Mouse (Mus musculus) frontal cortex, adult 2 months (tissue): ENCODE results near the gene Adcyap1. TPM values are rescaled to one million over a fixed set of nuclear protein-coding genes. Genes with fewer than 3 reads are reported as not detected.

Source experiments
- DNase-seq, 2 experiments: peaks; one replicate each; pipeline ENCODE4 v3.0.0; 2022; ENCODE audit warnings: low spot score in 1 of 2; ENCODE audit errors: extremely low spot score in 1 of 2
- polyA plus RNA-seq: library from polyadenylated mRNA; depleted of rRNA; stranded (reverse); fragments of >200 nt; gene quantifications from 2 replicates; pipeline ENCODE4 v1.2.3, GENCODE M21; 2012; rRNA removed

Gene Adcyap1
- 13.3 and 22.7 TPM in 2 replicates for polyA plus RNA-seq

DNA sequence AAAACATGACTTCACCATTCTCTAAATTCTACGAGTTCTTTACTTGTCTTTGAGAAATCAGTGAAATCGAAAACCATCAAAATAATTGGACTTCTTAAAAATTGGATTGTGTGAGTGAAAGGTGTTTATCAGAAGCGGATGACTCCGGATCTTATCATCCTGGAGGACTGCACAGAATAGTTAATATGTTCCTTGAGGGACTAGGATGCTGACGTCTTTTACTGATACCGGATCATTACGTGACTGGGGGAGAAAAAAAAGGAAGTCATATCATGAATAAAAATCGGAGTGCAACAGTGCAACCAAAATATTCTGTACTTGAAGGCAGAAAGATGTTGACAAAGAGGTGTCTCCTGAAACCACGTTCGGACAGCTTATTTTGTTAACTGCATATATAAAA is at the start of gene Adcyap1:
Gene Adcyap1, plus strand, starts transcription at position 301 of the 400 bp plus-strand sequence.
- no peak for DNase-seq

- peak in 1 of 2 experiments; percentile 81 for DNase-seq
These were observed 40.5 kb upstream of the Adcyap1 start for GRCm38 (mm10) chr17:93158280-93158851.

- DNase-seq: no peak
These were observed 29.2 kb upstream of the Adcyap1 start for GRCm38 (mm10) chr17:93169572-93169971.

- peak in 1 of 2 experiments; percentile 69 for DNase-seq
These were observed 2.0 kb upstream of the Adcyap1 start for GRCm38 (mm10) chr17:93196846-93197245.

GRCm38 (mm10) chr17:93198213-93198612 is 604 bp upstream of the Adcyap1 start:
- no peak for DNase-seq

DNA sequence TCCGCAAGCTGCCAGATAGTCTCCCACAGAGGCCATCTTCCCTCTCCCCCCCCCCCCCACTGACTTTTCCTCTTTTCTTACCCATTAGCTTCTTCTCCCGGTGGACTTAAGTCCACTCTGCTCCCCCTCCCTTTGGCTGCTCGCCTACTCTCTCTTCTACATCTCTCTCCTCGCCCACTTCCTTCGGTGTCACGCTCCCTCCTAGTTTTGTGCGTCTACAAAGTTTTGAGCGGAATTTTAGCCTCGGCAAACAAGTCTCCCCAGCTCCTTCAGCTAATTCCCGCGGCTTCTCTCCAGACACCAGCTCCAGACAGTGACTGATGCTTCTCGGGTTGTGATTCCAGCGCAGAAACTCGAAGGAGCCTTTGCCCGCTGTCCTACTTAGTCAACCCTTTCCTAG is 401 bp downstream of the Adcyap1 start:
- DNase-seq: peak in 1 of 2 experiments; percentile 41

- no peak for DNase-seq
These were observed 930 bp downstream of the Adcyap1 start for GRCm38 (mm10) chr17:93199747-93200146.

- DNase-seq: peak in 1 of 2 experiments; percentile 20
These were observed 1.8 kb downstream of the Adcyap1 start for GRCm38 (mm10) chr17:93200386-93201264.

- peak in 1 of 2 experiments; percentile 51 for DNase-seq
These were observed 2.6 kb downstream of the Adcyap1 start for GRCm38 (mm10) chr17:93201265-93201925.

- peak in 1 of 2 experiments; percentile 28 for DNase-seq
These were observed 3.6 kb downstream of the Adcyap1 start for GRCm38 (mm10) chr17:93202165-93203075.

- peak in 1 of 2 experiments; percentile 27 for DNase-seq
These were observed 4.5 kb downstream of the Adcyap1 start for GRCm38 (mm10) chr17:93203076-93204031.

DNA sequence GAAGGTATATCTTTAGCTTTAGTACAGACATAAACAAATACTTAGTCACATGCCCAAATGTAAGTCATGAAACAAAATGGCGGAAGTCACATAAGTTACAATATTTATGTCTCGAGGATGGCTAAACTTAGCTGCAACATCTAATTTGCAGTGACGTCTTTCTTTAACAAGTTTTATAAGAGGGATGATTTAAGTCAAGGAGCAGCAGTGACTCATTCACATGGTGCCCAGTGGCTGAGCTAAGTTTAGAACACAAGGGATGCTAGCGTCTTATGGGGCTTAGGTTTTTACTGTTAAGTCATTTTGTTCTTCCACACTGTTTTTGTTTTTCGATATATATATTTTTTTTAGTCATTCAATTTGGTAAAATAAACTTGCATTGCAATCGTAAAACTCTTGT is 19.0 kb downstream of the Adcyap1 start:
- DNase-seq: peak in 1 of 2 experiments; percentile 32

- no peak for DNase-seq
These were observed 19.8 kb downstream of the Adcyap1 start for GRCm38 (mm10) chr17:93218640-93219039.

GRCm38 (mm10) chr17:93237355-93237754 is 38.5 kb downstream of the Adcyap1 start:
- no peak for DNase-seq
